Mouse (Mus musculus) layer of hippocampus, postnatal 25 days (tissue): ENCODE measurements around the gene Gmds. TPM values are rescaled to one million over a fixed set of nuclear protein-coding genes. Genes with fewer than 3 reads are reported as not detected.

Experiments
- DNase-seq, 2 experiments: peaks; one replicate each; pipeline ENCODE4 v3.0.0; 2022; ENCODE audit warnings: mixed read lengths in 2 of 2, low spot score in 1 of 2; ENCODE audit errors: extremely low spot score in 1 of 2
- total RNA-seq, 2 experiments: library from RNA; stranded (reverse); gene quantifications; 2 replicates each; pipeline ENCODE4 v1.2.3; 2021

The Gmds gene
- total RNA-seq, 2 experiments from 2014 or later, result 12.7 to 16.5 TPM

GRCm38 (mm10) chr13:32169173-32169572 is 169.4 kb downstream of the Gmds start:
- DNase-seq, result no peak

GRCm38 (mm10) chr13:32167806-32168205 is 170.7 kb downstream of the Gmds start:
- no peak for DNase-seq

- no peak for DNase-seq
These were observed 173.0 kb downstream of the Gmds start for GRCm38 (mm10) chr13:32165581-32165980.

DNA sequence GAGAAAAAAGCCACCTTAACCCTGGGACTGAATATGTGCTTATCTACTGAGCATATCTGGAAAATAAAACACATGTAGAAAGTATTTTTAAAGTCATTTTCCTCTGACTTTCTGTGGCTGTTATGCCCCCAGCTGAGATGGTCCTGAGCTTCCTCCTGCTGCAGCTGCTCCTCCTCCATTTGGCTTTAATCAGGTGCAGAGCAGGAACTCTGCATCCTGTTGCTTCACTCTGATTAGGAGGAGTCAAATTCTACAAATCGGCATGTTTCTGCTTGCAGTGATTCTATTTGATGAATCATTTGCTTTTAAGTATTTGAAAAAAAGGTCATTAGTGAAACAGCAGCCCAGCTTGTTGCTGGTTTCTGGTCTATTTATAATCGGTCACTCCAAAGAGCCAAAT is 177.0 kb downstream of the Gmds start:
- DNase-seq, result no peak

DNA sequence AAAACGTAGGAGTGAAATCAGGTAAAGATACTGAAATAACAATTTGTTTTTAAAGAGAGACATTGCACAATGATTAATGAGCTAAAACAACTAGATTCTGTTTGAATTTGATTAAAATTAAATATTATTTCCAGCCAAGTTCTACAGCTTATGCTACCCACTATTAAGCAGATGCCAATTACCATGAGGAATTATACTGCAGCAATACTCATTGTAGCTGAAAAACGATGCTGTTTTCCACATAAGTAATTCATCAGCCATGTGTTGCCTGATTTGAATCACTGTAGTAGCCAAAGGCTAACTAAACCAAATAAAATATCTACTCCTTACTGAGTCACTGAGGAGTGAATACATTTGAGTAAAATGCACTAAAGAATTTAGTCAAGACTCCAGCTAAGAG is 180.3 kb downstream of the Gmds start:
- no peak for DNase-seq

- DNase-seq, result no peak
These were observed 192.6 kb downstream of the Gmds start for GRCm38 (mm10) chr13:32145916-32146315.

DNA sequence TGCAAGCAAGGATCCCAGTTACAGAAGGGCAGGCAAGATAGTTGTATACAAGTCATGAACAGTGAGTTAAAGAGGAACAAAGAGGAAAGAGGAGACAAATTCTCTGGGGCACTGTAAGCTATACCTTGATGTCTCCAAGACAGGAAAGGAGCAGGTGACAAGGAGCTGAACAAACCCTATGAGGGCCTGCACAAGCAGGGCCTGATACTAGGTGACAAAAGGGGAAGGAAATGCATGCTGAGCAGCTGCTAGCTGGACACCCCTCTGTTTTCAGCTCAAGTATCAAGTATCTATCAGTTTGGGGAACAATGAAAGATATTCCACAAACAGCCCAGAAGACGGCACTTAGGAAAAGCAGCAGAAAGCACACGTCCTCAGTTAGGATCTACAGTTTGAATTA is 193.4 kb downstream of the Gmds start:
- no peak for DNase-seq

GRCm38 (mm10) chr13:32143651-32144050 is 194.9 kb downstream of the Gmds start:
- DNase-seq, result no peak

DNA sequence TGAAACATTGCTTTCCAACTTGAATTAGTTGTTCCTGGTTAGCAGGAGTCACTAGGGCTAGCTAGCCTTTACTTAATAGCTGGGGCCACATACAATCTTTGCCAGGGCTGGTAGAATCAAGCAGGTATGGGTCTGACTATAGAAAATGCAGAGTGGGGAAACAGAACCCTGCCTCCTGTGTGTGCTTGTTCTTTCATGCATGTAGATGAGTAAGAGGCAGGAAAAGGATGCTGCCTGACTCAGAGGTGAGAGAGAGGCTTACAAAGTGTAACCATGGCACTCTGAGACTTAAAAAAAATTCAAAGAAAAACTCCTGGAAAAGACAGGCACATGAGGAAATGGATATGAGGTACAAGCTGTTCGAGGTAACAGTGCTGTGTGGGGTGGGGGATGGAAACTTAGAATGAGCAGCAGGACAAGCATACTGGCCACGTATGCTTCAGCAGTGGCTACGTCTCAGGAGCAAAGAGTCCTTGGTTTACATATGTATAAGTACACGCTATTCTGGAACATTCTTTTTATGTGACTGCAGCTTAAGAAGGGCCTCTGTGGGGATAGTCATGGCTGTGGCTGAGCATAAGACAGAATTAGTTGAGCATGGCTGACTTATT is 203.8 kb downstream of the Gmds start:
- no peak for DNase-seq

DNA sequence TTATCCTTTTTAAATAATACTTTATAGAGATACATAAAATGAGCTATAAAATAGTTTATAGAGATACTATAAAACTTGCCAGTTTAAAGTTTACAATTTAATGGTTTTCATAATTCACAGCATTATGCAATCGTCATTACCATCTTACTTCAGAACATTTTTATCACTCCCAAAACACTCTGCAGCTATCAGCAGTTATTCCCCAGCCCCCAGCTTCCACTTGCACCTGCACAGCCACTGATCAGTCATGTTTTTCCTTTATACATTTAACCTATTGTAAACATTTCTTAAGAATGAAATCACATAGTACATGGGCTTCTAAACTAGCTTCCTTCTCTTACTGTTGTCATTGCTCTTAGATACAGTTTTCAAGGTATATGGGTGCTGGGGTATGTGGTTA is 208.6 kb downstream of the Gmds start:
- no peak for DNase-seq

GRCm38 (mm10) chr13:32118386-32118785 is 220.2 kb downstream of the Gmds start:
- DNase-seq, result no peak

- no peak for DNase-seq
These were observed 223.1 kb downstream of the Gmds start for GRCm38 (mm10) chr13:32115468-32115867.

DNA sequence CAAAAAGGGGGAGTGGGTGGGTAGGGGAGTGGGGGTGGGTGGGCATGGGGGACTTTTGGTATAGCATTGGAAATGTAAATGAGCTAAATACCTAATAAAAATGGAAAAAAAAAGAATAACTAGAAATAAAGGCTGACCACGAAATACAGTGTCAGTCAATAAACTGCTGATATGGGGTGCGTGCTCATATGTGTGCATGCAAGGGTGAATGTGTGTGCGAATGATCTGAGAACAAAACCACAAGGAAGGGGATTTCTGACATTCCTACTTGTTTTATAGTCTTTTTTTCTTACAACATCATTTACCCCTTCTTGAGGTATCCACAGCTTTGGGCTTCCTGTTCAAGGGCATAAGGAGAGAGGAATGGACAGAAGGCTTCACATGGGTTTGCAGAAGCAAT is 224.7 kb downstream of the Gmds start:
- DNase-seq, result no peak

- DNase-seq, result no peak
These were observed 250.1 kb downstream of the Gmds start for GRCm38 (mm10) chr13:32088303-32088977.

- no peak for DNase-seq
These were observed 257.9 kb downstream of the Gmds start for GRCm38 (mm10) chr13:32080520-32081249.

- no peak for DNase-seq
These were observed 264.9 kb downstream of the Gmds start for GRCm38 (mm10) chr13:32073630-32074029.

GRCm38 (mm10) chr13:32055321-32055720 is 283.2 kb downstream of the Gmds start:
- DNase-seq, result no peak

DNA sequence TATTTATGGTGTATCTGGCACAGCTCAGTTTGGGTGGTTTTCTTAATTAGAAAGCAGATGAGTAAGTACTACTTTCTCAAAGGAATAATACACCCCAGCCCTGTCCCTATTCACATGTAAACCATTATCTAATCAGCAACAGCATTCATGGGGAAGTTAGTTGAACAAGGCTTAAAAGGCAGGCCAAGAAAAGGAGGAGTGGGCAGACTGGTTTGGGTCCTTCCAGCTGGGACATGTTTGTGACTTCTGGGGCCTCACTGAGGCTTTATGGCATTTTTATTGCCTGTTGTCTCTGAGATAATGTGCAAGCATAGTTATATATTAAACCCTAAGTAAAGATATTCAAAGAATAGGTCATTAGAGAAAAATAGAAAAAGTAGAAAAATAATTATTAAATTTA is 285.0 kb downstream of the Gmds start:
- no peak for DNase-seq

DNA sequence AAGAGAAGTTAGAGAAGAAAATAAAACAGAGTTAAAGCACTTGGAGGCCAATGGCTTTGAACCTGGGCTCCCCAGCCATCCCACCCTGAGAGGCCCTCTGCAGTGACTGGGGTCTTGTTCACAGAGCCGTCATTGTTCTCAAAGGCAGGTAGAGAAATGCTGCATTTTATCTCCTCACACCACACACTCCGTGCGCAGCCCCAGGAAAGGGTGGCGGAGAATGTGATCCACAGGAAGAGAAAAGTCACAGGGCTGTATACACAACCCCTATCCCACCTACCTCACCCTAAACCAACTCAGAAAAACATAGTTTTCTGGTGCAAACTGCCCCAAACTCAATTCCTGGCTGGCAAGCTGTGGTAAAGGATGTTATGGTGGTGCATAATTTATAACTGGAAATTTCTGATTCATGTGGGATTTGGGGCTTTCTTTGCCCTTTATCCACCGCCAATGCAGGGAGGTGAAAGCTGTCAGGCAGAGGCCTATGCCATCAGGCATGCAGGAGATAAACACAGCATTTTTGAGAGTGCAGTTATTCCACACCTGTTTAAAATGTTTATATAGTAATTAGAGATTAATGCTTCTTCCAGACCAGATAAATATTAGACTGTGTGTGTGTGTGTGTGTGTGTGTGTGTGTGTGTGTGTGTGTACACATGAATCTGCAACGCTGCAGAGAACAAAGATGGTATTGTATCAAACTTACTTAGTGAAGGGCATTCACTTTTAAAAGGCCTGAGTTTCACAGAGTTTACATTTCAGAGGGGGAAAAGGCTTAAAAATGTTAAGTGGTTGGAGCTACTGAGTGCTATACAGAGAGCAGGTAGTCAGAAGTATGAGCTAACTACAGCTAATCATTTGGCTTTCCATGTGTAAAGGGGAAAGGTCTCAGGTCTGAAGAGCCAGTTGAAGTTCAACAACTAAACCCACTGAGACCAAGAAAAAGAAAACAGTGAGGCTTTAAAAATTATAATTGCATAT is 290.3 kb downstream of the Gmds start:
- DNase-seq, result no peak

DNA sequence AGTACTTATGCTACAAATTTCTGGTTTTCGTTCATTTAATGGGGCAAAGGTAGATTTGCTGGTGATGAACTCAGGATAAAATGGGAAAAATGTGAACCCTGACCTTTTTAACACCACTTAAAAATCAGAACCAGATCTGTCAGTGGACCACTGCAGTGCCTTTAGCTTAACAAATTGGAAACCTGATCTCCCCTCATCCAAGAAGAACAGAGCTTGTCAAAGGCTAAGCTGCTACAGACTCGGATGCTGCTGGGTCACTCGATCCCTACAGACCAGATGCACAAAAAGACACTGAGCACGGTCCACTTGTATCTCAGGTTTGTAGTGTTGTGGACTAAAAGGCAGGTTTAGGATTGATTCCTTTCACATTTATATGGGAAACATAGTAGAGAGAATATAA is 291.6 kb downstream of the Gmds start:
- DNase-seq, result no peak

GRCm38 (mm10) chr13:32042748-32043147 is 295.8 kb downstream of the Gmds start:
- no peak for DNase-seq
